Mouse (Mus musculus): ENCODE measurements at regions not wholly inside any gene's neighbourhood (a gene's known extent, or its start where the extent isn't known, plus 50 kb on each side); places are given as distances from the start of the nearest gene placed in this dataset.
"Not testable (repeated sequence)": the region's sequence is repeated elsewhere in the genome, so short reads cannot be mapped to it uniquely, and the experiment has no call there.

DNA sequence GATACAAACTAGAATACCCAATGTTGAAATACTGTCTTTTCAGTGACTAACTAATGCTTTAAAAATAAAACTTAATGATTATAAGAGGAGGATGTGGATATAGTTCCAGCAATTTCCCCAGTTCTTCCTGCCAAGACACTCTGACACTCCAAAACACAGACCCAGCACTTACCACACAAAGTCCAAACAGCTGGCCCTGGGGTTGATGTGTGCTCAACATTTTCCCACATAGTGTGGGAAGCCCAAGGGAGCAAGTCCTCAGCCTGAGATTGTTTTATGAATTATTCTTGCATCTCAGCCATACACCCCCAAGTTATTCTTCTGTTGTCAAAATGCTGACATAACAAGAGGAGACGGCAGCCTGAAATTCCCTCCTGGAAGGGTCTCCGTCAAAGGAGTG, 187.5 kb upstream of the Gm21897 start:
- no peak for DNase-seq (ENCODE audit: extremely low read depth, insufficient read length, low spot score)

DNA sequence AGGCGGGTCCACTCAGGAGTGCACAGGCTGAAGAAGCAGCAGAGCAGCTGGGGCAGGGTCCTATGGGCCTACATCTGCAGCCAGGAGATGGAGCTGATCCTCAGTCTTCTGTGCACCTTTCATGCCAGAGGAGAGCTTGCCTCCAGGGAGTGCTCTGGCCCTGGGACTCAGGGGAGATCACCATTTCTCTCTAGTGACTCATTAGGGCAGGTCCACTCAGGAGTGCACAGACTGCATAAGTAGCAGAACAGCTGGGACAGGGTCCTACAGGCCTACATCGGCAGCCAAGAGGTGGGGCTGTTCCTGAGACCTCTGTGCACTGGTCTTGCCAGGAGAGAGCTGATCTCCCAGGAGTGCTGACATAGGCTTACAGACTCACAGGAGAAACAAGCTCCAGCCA, 159.4 kb upstream of the Gm21897 start:
- DNase-seq (ENCODE audit: extremely low read depth, insufficient read length, low spot score), result peak; percentile 45

DNA sequence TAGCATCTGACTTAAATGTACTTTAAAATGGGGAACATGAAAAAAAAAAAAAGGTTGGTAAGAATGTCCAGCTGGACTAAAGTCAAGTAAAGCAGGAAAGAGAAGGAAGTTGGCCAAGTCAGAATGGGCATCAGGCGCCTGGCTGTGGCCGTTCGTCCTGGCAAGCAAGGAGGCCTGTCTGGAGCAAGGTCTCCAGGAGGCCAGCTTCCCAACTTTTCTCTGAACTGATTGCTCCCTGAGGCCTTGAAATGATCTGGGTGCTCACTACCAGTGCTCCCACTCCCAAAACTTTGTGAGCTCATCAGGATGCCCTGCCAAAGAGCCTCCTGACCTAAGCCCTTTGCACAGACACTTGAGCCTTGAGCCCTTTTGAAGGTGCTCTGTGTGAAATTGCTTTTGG, 141.7 kb upstream of the Gm21897 start:
- DNase-seq (ENCODE audit: extremely low read depth, insufficient read length, low spot score), result peak; percentile 30

DNA sequence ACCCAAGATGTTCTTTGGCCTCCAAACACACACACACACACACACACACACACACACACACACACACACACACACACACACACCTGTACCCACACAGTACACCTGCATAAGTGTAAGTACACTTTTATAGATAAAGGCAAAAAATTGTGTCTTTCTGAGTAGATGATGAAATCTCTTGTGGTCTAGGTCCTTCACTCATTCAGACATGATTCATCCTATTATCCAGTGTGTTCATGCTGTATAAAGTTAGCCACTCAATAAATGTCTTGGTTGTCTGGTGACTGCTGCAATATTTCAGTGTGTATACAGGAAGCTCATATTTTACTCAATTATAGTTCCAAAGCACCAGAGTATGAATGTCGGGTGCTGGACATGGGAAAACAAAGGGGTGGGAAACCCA, 131.5 kb upstream of the Gm21897 start:
- DNase-seq (ENCODE audit: extremely low read depth, insufficient read length, low spot score), result peak; percentile 44

DNA sequence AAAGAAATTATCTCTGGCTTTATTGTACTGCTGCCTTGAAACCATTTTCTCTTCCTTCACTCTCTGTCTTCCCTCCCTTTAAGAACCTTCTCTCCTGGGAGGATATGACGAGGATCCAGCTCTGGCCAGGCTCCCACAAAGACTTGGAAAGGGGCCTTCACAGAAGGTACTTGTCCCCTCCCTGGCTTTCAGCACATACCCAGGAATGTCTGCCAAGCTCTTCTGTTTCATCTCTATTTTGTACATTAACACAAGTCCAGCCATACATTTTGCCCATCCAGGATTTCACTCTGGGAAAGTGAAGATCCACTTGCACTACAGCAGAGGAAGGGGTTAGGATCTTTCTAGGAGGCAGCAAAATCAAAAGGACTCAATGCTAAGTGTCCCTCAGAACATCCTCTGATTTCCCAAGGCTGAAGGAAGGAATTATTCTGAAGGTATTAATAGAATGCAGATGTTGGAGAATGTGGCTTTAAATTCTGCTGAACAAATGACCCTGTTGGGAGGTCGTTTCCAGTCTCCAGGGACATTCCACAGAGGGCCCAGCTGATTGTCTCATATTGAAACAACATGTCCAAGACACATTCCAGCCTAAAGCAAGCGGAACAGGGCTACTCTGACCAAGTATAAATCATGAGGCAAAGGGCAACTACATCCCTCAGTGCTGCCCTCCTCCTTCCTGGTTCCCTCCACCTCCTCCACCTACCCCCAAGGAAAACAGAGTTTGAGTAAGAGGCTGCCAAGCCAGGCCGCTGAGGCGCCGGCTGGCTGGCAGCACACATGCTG, 122.1 kb upstream of the Gm21897 start:
- peak; percentile 85 for DNase-seq (ENCODE audit: extremely low read depth, insufficient read length, low spot score)

DNA sequence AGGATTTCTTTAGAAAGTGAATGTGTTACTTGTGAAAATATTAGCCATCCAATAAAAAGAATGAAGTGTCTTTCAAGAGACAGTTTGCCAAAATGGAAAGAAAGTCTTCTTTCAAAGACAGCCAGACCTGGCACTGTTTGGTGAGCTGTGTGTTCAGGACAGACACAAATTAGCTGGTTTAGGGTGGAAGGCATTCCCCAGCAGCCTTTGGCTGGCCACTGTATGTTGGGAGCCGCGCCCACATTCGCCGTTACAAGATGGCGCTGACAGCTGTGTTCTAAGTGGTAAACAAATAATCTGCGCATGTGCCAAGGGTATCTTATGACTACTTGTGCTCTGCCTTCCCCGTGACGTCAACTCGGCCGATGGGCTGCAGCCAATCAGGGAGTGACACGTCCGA, 121.3 kb upstream of the Gm21897 start:
- DNase-seq (ENCODE audit: extremely low read depth, insufficient read length, low spot score), result not testable (repeated sequence)

DNA sequence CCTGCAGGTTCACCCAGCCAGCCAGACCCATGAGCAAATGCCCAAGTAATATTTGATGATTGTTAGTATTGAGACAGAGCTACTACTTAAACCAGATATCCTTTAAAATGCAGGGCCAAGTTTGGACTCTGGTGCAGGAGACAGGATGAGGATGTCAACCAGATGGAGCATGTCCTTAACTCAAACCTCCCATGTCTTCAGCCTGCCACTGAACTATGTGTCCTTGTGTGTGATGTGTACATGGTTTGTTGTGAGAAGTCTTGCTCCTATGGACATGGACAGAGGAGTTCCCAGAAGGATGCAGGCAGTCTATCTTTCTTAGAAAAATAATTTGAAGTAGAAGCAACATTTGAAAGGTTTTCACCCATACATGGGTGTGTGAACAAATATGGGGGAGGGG, 120.4 kb upstream of the Gm21897 start:
- DNase-seq (ENCODE audit: extremely low read depth, insufficient read length, low spot score), result no peak

DNA sequence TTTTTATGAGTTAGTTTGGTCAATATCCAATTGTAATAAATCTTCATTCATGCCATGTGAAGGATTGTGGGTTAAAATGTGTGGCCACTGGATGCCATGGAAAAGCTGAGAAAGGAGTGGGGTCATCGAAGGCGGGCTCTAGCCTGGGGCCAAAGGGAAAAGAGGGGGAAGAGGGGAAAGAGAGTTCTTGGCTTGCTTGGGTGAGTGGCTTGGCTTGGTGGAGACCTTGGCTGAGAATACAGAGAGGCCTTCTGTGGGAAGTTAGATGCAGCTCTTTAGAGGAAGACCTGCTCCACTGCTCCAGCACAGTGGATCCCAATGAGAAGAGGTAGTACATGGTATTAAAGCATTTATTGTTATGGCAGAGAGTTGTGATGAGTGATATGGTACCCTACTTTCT, 101.3 kb upstream of the Gm21897 start:
- DNase-seq (ENCODE audit: extremely low read depth, insufficient read length, low spot score), result no peak

DNA sequence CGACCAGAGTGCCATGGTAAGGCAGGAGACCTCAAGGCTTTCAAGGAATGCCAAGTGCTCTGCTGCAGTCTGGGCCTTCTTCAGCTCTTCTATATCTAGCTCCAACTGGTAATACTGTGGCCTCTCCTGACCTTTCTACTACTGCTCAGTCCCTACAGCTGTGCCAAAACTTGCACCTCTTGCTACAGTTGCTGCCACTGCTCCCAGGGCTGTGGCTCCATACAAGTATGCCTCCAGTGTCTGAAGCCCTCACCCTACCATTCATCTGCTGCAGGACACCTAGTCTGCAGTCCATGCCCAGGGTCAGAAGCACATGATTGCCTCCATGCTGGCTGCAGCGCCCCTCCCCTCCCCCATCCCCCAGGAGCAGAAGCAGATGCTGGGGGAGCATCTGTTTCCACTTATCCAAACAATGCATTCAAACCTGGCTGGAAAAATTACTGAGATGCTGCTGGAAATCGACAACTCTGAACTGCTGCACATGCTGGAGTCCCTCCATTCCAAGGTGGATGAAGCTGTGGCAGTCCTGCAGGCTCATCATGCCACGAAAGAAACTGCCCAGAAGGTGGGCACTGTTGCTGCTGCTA, 96.2 kb upstream of the Gm21897 start:
- DNase-seq (ENCODE audit: extremely low read depth, insufficient read length, low spot score), result no peak

DNA sequence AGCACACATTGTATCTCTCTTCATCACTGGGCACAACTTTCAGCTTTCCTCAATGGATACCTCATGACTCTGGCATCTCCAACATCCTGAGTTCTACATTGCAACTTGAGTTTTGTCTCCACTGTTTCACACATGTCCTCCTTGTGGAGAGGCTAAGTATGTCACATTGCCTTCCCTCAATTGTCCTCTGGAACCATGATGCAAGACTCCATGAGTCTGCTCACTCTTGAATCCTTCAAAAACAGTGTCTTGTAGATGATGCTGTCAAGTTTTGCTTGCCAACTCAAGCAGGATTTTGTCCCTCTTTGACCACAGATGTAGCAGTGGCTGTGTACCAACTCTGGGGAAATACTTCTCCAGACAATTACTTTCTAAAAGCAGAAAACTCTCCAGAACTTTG, 79.4 kb upstream of the Gm21897 start:
- DNase-seq (ENCODE audit: extremely low read depth, insufficient read length, low spot score), result no peak

DNA sequence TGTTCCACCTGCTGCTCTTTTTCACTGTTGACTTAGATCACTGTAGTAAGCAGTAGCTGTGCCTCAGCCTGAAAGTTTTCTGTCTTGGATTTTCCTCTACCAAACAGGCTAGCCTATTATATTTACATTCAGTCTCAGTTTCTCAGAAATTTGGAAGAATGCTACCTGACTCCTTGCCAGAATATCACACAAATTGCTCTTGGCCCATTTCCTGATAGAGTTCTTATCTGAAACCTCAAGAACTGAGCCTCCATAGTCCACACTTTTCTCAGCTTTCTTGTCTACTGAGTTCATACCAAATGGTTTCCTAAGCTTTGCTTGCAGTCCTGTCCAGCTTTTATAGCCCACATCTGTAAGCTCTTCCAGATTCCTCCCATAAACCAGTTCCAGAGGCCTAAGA, 78.8 kb upstream of the Gm21897 start:
- no peak for DNase-seq (ENCODE audit: extremely low read depth, insufficient read length, low spot score)

DNA sequence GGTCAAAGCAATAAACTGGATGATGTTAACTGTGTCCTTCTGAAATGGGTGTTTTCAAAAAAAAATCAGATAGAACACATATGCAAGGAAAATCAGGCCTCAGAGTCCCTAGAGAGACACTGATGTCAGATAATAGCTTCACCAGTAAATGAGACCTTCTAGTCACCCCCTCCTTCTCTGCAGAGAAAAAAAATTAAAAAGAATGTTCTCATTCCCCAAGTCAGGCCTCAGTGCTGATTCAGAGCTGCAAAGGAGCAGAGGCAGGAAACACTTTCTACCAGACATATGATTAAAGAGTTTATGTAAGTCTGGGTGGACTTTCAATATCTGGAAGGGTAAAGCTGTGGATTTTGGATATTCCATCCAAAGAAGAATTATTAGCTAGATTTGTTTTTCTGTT, 67.1 kb upstream of the Gm21897 start:
- DNase-seq (ENCODE audit: extremely low read depth, insufficient read length, low spot score), result no peak

DNA sequence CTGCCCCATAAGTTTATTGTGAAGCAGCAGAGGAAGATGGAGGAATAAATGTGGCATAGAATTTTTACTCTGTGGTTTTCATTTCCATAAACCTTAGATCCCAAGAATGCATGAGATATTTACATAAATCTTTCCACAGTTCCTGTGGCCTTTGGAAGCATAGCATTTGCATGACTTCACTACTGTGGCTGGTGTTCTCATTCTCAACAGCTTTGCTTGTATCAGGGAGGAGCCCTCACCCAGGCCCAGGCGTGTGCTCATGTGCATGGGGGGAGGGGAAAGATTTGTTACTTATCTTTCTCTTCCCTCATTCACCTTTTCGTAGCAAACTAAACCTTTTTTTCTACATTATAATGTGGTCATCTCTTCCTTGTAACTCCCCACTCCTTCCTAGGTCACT, 65.6 kb upstream of the Gm21897 start:
- DNase-seq (ENCODE audit: extremely low read depth, insufficient read length, low spot score), result peak; percentile 73

DNA sequence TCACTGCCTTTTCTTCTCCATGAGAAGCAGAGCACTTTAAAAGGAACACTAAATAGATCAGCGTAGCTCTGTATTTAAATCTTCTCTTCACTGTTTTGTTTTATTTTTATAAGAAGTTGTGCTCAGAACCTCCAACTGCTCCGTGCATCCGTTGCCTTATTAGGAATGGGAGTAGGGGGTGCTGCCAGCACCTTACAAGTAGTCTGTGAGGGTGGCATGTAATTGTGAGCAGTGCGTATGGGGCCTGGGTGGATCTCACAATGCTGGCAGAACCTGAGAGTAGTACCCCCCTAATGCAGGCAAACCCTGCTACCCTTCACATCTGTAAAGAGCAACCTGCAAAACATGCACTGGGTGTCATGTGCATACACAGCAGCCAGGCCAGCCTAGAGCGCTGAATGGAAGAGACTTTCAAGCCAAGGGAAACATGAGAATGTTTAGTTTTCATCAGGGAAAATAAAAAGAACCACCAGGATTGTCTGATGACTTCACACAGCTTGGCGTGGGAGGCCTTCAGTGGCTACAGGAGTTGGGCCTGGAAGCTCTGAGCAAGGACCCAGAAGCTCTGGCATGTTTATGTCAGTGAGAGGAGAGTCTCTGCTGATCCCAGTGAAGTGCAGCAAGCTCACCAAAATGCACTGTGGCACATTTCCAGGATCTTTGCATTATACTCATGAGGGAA, 64.5 kb upstream of the Gm21897 start:
- peak; percentile 38 for DNase-seq (ENCODE audit: extremely low read depth, insufficient read length, low spot score)

DNA sequence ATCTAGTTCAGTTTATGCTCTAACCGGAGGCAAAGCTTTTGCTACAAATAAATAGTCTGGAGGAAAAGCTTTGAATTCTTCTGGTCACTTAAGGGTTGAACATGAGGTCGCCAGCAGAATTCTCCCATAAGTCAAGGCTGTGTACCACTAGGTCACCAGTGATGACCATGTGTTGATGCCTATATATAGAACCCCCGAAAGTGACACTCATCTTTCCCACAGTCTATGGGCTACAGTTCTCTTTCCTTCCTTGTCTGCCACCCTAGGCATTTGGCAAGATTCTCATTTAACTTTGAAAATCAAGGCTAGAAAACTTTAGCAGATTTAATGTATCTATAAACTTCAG, 63.9 kb upstream of the Gm21897 start:
- no peak for DNase-seq (ENCODE audit: extremely low read depth, insufficient read length, low spot score)

DNA sequence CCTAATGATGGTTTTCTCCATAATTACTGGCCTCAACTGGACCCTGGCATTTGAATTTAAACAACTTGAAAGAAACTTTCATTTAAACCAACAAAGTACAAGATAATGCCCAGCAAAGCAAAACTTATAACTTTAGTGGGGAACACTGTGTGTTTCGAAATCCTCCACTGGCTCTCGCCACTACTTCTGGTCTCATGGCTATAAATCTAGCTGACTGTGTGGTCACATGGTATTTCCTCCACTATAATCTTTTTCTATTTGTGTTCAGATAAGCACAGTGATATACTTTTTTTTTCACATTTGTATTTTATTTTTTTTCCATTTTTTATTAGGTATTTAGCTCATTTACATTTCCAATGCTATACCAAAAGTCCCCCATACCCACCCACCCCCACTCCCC, 62.6 kb upstream of the Gm21897 start:
- DNase-seq (ENCODE audit: extremely low read depth, insufficient read length, low spot score), result no peak

DNA sequence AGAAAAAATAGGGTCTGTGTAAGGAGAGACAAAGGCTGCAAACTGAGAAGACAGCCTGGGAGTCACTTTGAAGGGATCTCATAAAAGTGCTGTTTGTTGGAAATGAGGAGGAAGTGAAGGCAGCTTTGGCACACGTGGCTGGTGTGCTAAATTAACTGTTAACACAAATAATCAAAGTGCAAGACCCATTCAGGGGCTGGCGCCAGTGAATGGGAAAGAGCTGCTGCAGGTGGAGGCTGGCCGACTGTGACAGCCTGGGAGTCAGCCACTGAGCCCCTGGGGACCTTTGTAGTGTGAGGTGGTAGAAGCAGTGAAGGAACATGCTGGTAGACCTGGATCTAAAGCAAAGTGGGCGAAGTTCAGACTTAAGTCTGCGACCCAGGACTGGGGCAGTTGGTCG, 57.8 kb upstream of the Gm21897 start:
- DNase-seq (ENCODE audit: extremely low read depth, insufficient read length, low spot score), result no peak

DNA sequence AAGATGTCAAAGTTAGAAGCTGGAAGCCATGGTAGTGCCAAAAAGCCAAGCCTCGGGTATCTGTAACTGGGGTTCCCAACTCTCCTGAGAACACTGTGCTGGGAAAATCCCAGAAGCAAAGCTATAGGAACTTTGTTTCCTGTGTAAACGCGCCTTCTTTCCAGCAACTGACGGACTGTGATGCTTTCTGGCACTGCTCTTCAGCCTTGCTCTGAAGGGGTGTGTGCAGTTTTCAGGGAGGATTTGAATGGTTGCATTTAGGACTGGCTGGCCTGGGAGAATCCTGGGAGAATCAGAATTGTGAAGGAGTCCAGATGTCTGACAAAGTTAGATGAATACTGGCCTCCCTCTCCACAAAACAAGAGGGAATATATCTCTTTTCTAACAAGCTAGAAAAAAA, 57.2 kb upstream of the Gm21897 start:
- no peak for DNase-seq (ENCODE audit: extremely low read depth, insufficient read length, low spot score)
